Mouse (Mus musculus) kidney, adult 18-20 months (tissue): ENCODE measurements around the gene Trim44.

Source experiments
- DNase-seq: peaks from one replicate; pipeline ENCODE4 v3.0.0; 2021

Trim44 gene

DNA sequence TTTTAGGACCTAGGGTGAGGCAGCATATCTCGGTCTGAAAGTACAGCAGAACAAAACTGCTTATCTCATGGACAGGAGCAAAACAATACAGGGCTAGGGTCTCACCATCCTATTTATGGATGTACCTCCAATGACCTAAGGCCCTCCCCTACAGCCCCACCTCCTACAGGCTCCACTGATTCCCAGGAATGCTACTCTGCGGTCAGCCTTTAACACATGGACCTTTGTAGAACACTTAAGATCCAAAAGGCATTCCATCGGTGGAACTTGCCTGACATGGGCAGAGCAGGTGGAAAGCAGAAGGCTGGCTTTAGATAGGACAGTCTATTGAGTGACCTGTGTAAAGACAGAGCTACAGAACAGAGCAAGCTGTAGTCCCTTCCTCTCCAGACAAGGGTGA, 120.3 kb downstream of the Trim44 start:
- DNase-seq, result peak; percentile 16

- no peak for DNase-seq
Measured at GRCm38 (mm10) chr2:102282081-102282480, 125.5 kb downstream of the Trim44 start.

DNA sequence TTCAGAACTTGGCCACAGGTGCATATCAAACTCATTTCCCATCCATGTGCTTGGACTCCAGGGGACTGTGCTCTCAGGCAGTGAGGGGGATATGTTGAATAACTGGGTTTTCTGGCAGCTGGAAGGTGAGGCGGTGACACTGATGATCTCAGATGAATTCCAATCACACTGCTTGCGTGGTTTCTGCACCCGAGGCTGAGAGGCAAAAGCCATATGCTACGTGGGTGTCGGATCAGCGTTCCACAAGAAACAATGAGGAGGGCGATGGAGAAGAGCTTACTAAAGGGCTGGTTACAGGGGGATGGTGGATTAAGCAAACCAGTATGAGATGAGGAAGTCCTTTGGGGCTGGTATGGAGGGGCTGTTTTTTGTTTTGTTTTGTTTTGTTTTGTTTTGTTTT, 127.8 kb downstream of the Trim44 start:
- no peak for DNase-seq

GRCm38 (mm10) chr2:102277946-102278345, 129.7 kb downstream of the Trim44 start:
- no peak for DNase-seq

DNA sequence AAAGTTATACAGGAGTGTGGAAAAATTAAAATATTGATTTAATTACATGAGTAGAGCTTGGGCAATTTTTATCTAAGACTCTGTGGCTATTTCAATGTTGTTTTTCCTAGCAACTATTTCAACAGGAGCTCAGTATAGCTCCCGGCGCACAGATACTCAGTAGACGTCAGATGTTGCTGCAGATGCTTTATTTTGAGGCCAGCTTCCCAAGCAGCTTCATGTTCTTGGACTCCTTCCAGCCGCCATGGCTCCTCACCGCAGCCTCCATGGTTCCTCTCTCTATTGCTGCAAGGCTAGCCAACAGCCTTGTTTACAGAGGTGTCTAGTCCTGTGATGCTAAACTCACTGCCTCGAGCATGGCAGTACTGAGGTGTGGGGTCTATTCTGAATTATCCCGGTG, 134.3 kb downstream of the Trim44 start:
- DNase-seq, result no peak

- DNase-seq, result no peak
Measured at GRCm38 (mm10) chr2:102267582-102268339, 139.9 kb downstream of the Trim44 start.

GRCm38 (mm10) chr2:102266911-102267310, 140.7 kb downstream of the Trim44 start:
- no peak for DNase-seq

GRCm38 (mm10) chr2:102259139-102259538, 148.5 kb downstream of the Trim44 start:
- DNase-seq, result peak; percentile 9

DNA sequence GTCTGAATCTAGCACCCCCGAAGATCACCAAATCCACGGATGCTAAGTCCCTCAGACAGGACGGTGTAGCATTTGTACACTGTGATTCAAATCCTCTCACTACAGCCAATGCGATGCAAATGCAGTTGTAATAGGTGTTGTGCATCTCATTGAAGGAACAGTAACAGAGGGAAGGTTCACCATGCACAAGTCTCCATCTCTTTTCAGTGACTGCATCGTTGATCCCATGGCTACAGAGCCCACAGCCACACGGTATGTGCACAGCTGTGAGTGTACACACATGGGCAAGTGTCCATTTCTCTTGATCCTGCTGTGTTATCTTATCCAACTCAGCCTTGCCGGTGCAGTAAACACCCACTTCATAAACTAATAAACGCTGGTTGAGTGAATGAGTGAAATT, 148.9 kb downstream of the Trim44 start:
- DNase-seq, result no peak

- no peak for DNase-seq
Measured at GRCm38 (mm10) chr2:102257964-102258605, 149.5 kb downstream of the Trim44 start.

DNA sequence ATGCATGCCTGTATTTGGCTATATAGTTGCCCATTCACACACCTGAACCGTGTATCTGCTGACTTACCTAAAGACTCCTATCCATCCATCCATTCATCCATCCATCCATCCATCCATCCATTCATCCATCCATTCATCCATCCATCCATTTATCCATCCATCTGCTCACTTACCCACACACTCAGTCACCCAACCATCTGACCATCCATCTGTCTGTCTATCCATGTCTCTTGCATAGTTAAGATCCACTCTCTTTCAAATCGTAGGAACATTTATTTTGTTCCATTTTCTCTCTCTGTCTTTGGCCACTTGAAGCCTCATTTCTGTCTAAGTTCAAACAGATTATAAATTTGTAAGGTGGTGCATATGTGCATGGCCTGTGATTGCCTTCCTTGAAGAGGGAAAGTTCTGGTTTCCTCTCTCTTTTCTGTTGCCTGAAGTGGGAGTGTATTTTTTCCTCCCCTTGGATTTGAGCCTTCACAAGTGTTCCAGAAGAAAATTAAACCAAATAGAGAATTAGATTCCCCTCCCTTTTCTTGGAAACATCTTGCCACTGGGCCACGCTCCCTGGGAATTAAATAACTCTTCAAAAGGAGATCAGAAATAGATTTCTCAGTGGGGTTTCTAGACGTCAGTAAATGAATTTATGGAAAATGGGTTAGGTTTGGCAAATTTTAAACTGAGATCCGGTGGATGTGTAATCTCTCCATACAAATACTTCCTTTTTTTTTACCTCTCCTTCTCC, 150.9 kb downstream of the Trim44 start:
- no peak for DNase-seq

DNA sequence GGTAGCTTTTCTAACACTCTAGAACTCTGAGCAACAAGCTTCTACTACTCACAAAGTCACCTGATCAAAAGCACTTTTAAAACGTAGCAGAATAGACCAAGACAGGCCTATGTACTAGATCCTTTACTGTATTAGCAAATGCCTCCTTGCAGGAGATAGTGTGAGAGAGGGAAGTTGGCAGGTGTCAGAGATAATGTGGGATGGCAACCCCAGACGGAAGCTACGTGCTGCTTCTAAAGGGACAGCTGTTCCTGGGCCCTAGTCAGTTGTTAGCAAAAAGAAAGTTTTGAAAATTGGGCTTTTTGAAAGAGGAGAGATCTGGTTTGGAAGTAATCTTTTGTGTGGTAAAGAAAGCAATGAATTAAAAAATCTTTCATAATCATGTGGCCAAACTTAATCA, 151.5 kb downstream of the Trim44 start:
- no peak for DNase-seq

DNA sequence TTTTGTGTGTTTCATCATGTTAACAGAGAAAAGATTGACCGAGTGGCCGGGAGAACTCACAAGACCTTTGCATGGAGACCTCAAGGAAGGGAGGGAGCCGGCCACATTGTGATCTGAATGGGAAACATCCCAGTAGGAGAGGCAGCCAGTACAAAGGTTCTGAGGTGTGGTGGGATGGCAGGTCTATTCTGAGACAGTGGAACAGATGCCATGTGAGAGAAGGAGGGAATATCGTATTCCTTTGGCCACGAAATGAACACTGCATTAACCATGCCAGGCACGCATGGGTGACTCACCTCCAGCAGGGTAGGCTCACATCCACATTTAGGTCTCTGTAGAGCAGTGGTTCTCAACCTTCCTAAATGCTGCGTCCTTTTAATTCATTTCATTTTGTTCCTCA, 154.4 kb downstream of the Trim44 start:
- DNase-seq, result no peak

GRCm38 (mm10) chr2:102252651-102253050, 155.0 kb downstream of the Trim44 start:
- no peak for DNase-seq
